Comparison of ENCODE assay signal across 7 mouse cellular contexts in genomic region chr9:98424291-98424690, GRCm38 (mm10). TPM values are rescaled to one million over a fixed set of nuclear protein-coding genes. Genes with fewer than 3 reads are reported as not detected.
A peak's percentile ranks its signal among the peaks of the same experiment; 100 is the strongest.
DNase-seq lines count a peak whose midpoint lies in the region; ATAC-seq and TF ChIP-seq lines count a peak whose summit lies in the region.

No protein-coding gene starts in this region.

- no peak for ATAC-seq in embryonic facial prominence, embryonic 15.5 days (ENCODE audit: insufficient number of reproducible peaks, low FRiP score, low TSS enrichment, low read depth)
- no peak; the same call in 1 of the 2 replicates for ATAC-seq in intestine, embryonic 16.5 days
- 0 out of 2 replicates have a peak, but pooled peaks have one; percentile 10 for ATAC-seq in neural tube, embryonic 15.5 days (ENCODE audit: low FRiP score)

- 10% methylated on average over 8 of the region's 8 CpGs for WGBS in lung, adult 2 months
- WGBS in embryonic facial prominence, embryonic 15.5 days, result 5% methylated on average over 8 of the region's 8 CpGs
- 5% methylated on average over 8 of the region's 8 CpGs for WGBS in intestine, embryonic 16.5 days
- 3% methylated on average over 8 of the region's 8 CpGs for WGBS in neural tube, embryonic 15.5 days

- no peaks in the 10 kb centered on the region for H3K36me3 ChIP-seq in embryonic facial prominence, embryonic 15.5 days
- H3K36me3 ChIP-seq in intestine, embryonic 16.5 days (ENCODE audit: control insufficient read depth, insufficient read depth, low read length), result no peaks in the 10 kb centered on the region
- H3K36me3 ChIP-seq in neural tube, embryonic 15.5 days, result no peaks in the 10 kb centered on the region

- H3K9ac ChIP-seq in embryonic facial prominence, embryonic 15.5 days, result 0 out of 2 replicates have a peak overlapping the region, but pooled peaks have one; percentile 23
- peak overlapping the region; percentile 75 for H3K9ac ChIP-seq in intestine, embryonic 16.5 days (ENCODE audit: low read depth, low read length)
- H3K9ac ChIP-seq in neural tube, embryonic 15.5 days (replicated peaks), result peak overlapping the region; percentile 57

- intact Hi-C loops in gastrocnemius, postnatal 36 days (cut with DNase I), result no loop called here

- H3K4me1 ChIP-seq in lung, adult 2 months (ENCODE audit: control insufficient read depth, insufficient read depth, low read length), result no peaks in the 10 kb centered on the region
- peaks cover 28% of the 10 kb centered on the region for H3K4me1 ChIP-seq in embryonic facial prominence, embryonic 15.5 days
- peaks cover 44% of the 10 kb centered on the region for H3K4me1 ChIP-seq in intestine, embryonic 16.5 days (ENCODE audit: control insufficient read depth, insufficient read depth, low read length)
- H3K4me1 ChIP-seq in neural tube, embryonic 15.5 days, result peaks cover 52% of the 10 kb centered on the region

- H3K4me2 ChIP-seq in embryonic facial prominence, embryonic 15.5 days (replicated peaks), result peak overlapping the region; percentile 81
- peak overlapping the region; percentile 76 for H3K4me2 ChIP-seq in intestine, embryonic 16.5 days (ENCODE audit: low read depth, low read length)
- peak overlapping the region; percentile 84 for H3K4me2 ChIP-seq in neural tube, embryonic 15.5 days

- peak overlapping the region; percentile 63 for H3K4me3 ChIP-seq in lung, adult 2 months (replicated peaks; ENCODE audit: extremely low read depth, low read depth, low read length)
- H3K4me3 ChIP-seq in embryonic facial prominence, embryonic 15.5 days (replicated peaks), result peak overlapping the region; percentile 54
- peak overlapping the region; percentile 62 for H3K4me3 ChIP-seq in intestine, embryonic 16.5 days (ENCODE audit: low read length)
- peak overlapping the region; percentile 57 for H3K4me3 ChIP-seq in neural tube, embryonic 15.5 days (replicated peaks)

- no peak overlapping the region for H3K27ac ChIP-seq in embryonic facial prominence, embryonic 15.5 days (replicated peaks)
- no peak overlapping the region for H3K27ac ChIP-seq in intestine, embryonic 16.5 days (ENCODE audit: low read length)
- peak overlapping the region; percentile 64 for H3K27ac ChIP-seq in neural tube, embryonic 15.5 days (replicated peaks)

- peak; percentile 13 for DNase-seq in lung, adult 2 months
- no peak for DNase-seq in lung, adult 18-20 months
- no peak for DNase-seq in gastrocnemius, postnatal 36 days
- DNase-seq in B cell, adult 2 months, result no peak

- no peaks in the 10 kb centered on the region for H3K27me3 ChIP-seq in embryonic facial prominence, embryonic 15.5 days
- no peaks in the 10 kb centered on the region for H3K27me3 ChIP-seq in intestine, embryonic 16.5 days (replicated peaks; ENCODE audit: control insufficient read depth, insufficient read depth, low read length)
- 0 out of 2 replicates have a peak, but pooled peaks cover 2% of the 10 kb centered on the region for H3K27me3 ChIP-seq in neural tube, embryonic 15.5 days (replicated peaks)

- TF ChIP-seq POLR2A in lung, adult 2 months (IDR thresholded peaks at IDR 0.05; ENCODE audit: borderline replicate concordance, extremely low read depth, low read depth, low read length), result no peak

- no peak for TF ChIP-seq CTCF in lung, adult 2 months (IDR thresholded peaks at IDR 0.05; ENCODE audit: insufficient read depth, low read length)

- no peaks in the 10 kb centered on the region for H3K9me3 ChIP-seq in embryonic facial prominence, embryonic 15.5 days (replicated peaks)
- no peaks in the 10 kb centered on the region for H3K9me3 ChIP-seq in intestine, embryonic 16.5 days (ENCODE audit: control insufficient read depth, low read length)
- no peaks in the 10 kb centered on the region for H3K9me3 ChIP-seq in neural tube, embryonic 15.5 days (replicated peaks)

RNA-seq across cellular contexts. Expression of gene Rbp1, which starts 1.5 kb away (rescaled TPM):
- 14.5 and 19.4 TPM in 2 replicates for polyA plus RNA-seq in lung, adult 2 months (2012; rRNA removed)
- 34.1 and 44.5 TPM in 2 replicates for polyA plus RNA-seq in embryonic facial prominence, embryonic 15.5 days (2015; fragmentation: Nextera tagmentation; extraction: Ambion mirVana)
- polyA plus RNA-seq in intestine, embryonic 16.5 days (2015; fragmentation: Nextera tagmentation; extraction: Ambion mirVana), result 42.9 and 51.5 TPM in 2 replicates
- 67.5 and 74.8 TPM in 2 replicates for polyA plus RNA-seq in neural tube, embryonic 15.5 days (2015; fragmentation: Nextera tagmentation; extraction: Ambion mirVana)
- total RNA-seq in gastrocnemius, postnatal 36 days (2021), result 1 to 10 TPM; 1.2 to 1.5 TPM

Comparison
In these comparisons a context has a peak if more than half of its experiments do, and no peak if none do; other contexts are left out.
1. H3K9ac ChIP-seq: peak in every context shown above with its lines; median percentile 75 in intestine, embryonic 16.5 days; 57 in neural tube, embryonic 15.5 days; 23 in embryonic facial prominence, embryonic 15.5 days.